Mouse (Mus musculus): ENCODE results near the gene Ptprg.

- TF ChIP-seq EP300 (IDR thresholded peaks at IDR 0.05; ENCODE audit: low read depth) (no peak), CTCF (IDR thresholded peaks at IDR 0.05; ENCODE audit: low read depth) (no peak)
These were observed 412.5 kb downstream of the Ptprg start for GRCm38 (mm10) chr14:11965878-11966277.
